Mouse (Mus musculus) myocyte (in vitro differentiated cells): ENCODE data around the gene Sema5a. TPM values are rescaled to one million over a fixed set of nuclear protein-coding genes. Genes with fewer than 3 reads are reported as not detected.

Experiments
- H3K27me3 ChIP-seq: one replicate; pipeline ENCODE4 v1.6.1; 2011; ENCODE audit not compliant: control insufficient read depth, insufficient read depth, insufficient read length
- H3K36me3 ChIP-seq: one replicate; pipeline ENCODE4 v1.6.1; 2011; ENCODE audit not compliant: control insufficient read depth, insufficient read depth
- H3K4me2 ChIP-seq: one replicate; pipeline ENCODE4 v1.6.1; 2011; ENCODE audit warnings: low read depth, control low read depth
- H3K4me3 ChIP-seq: one replicate; pipeline ENCODE4 v1.5.1; 2011; ENCODE audit warnings: mild to moderate bottlenecking, control low read depth, moderate library complexity
- H3K79me2 ChIP-seq: one replicate; pipeline ENCODE4 v1.6.1; 2011; ENCODE audit not compliant: control insufficient read depth, insufficient read depth
- H3ac ChIP-seq: one replicate; pipeline ENCODE4 v1.6.1; 2011; ENCODE audit not compliant: control insufficient read depth, insufficient read length
- CEBPB ChIP-seq: IDR thresholded peaks from 2 replicates; pipeline ENCODE4 v1.6.1; 2011; ENCODE audit warnings: mild to moderate bottlenecking, moderate library complexity; ENCODE audit not compliant: poor library complexity, insufficient read depth, severe bottlenecking
- E2F4 ChIP-seq: IDR thresholded peaks from one replicate; pipeline ENCODE4 v1.6.1; 2011; ENCODE audit warnings: mild to moderate bottlenecking, control low read depth, moderate library complexity; ENCODE audit not compliant: insufficient read depth
- MAX ChIP-seq: IDR thresholded peaks from one replicate; pipeline ENCODE4 v1.6.1; 2011; ENCODE audit warnings: low read depth, mild to moderate bottlenecking, control low read depth
- MYOD1 ChIP-seq, 3 experiments: IDR thresholded peaks; one replicate each; pipeline ENCODE4 v1.6.1; 2011; ENCODE audit warnings: control low read depth in 2 of 3, low read depth in 2 of 3, mild to moderate bottlenecking in 2 of 3, moderate library complexity in 1 of 3; ENCODE audit not compliant: insufficient read length in 2 of 3, control insufficient read depth in 1 of 3
- MYOG ChIP-seq, 3 experiments: IDR thresholded peaks; one replicate each; pipeline ENCODE4 v1.6.1; 2011; ENCODE audit warnings: control low read depth in 2 of 3, low read depth in 2 of 3, mild to moderate bottlenecking in 2 of 3; ENCODE audit not compliant: insufficient read length in 2 of 3, control insufficient read depth in 1 of 3, insufficient read depth in 1 of 3
- POLR2A ChIP-seq: IDR thresholded peaks from one replicate; pipeline ENCODE4 v1.6.1; 2011; ENCODE audit warnings: low read depth, mild to moderate bottlenecking, control low read depth, moderate library complexity; ENCODE audit not compliant: insufficient read length
- POLR2AphosphoS2 ChIP-seq: IDR thresholded peaks from one replicate; pipeline ENCODE4 v1.6.1; 2011; ENCODE audit warnings: low read depth, control low read depth; ENCODE audit not compliant: insufficient read length
- REST ChIP-seq: IDR thresholded peaks from one replicate; pipeline ENCODE4 v1.6.1; 2011; ENCODE audit warnings: mild to moderate bottlenecking, control low read depth, moderate library complexity; ENCODE audit not compliant: insufficient read depth, insufficient read length
- SRF ChIP-seq: IDR thresholded peaks from one replicate; pipeline ENCODE4 v1.6.1; 2011; ENCODE audit warnings: low read depth; ENCODE audit not compliant: control insufficient read depth, insufficient read length
- TCF12 ChIP-seq: IDR thresholded peaks from one replicate; pipeline ENCODE4 v1.6.1; 2011; ENCODE audit warnings: mild to moderate bottlenecking, control low read depth; ENCODE audit not compliant: poor library complexity, insufficient read depth, severe bottlenecking
- TCF3 ChIP-seq: IDR thresholded peaks from one replicate; pipeline ENCODE4 v1.6.1; 2011; ENCODE audit warnings: low read depth, control low read depth; ENCODE audit not compliant: insufficient read length
- USF1 ChIP-seq: IDR thresholded peaks from one replicate; pipeline ENCODE4 v1.6.1; 2011; ENCODE audit warnings: low read depth, mild to moderate bottlenecking, control low read depth, moderate library complexity
- polyA plus RNA-seq: library from polyadenylated mRNA; unstranded; fragments of >200 nt; fragmentation: generic; extraction: Trizol; gene quantifications from one replicate; pipeline ENCODE4 v1.2.1, GENCODE M21; 2012; ENCODE audit warnings: missing spikeins

Gene Sema5a
- polyA plus RNA-seq, 1 experiment = 7.1 TPM

- H3K36me3 ChIP-seq = no peaks in the 10 kb centered on the region
- no peaks in the 10 kb centered on the region for H3K27me3 ChIP-seq
- no peaks in the 10 kb centered on the region for H3K79me2 ChIP-seq
- H3K4me2 ChIP-seq = no peak overlapping the region
- no peak for TF ChIP-seq MYOD1 (IDR thresholded peaks at IDR 0.05; ENCODE audit: control insufficient read depth in 1 of 3, insufficient read length in 2 of 3, low read depth in 2 of 3)
- TF ChIP-seq TCF12 = no peak
- TF ChIP-seq MYOG (IDR thresholded peaks at IDR 0.05; ENCODE audit: control insufficient read depth in 1 of 3, insufficient read depth in 1 of 3, insufficient read length in 2 of 3, low read depth in 2 of 3) = peak in 1 of 3 experiments; percentile 4
- no peak for TF ChIP-seq USF1
- H3ac ChIP-seq = no peak overlapping the region
- no peak overlapping the region for H3K4me3 ChIP-seq
These were observed 261.3 kb downstream of the Sema5a start for GRCm38 (mm10) chr15:32505941-32506340.

GRCm38 (mm10) chr15:32508282-32508681 lies 263.7 kb downstream of the Sema5a start:
- Histone ChIP-seq H3K4me3 (no peak overlapping the region), H3ac (no peak overlapping the region), H3K27me3 (no peaks in the 10 kb centered on the region), H3K4me2 (no peak overlapping the region), H3K79me2 (no peaks in the 10 kb centered on the region), H3K36me3 (no peaks in the 10 kb centered on the region)
- TF ChIP-seq CEBPB (no peak), E2F4 (no peak), REST (no peak), MAX (no peak), MYOG (IDR thresholded peaks at IDR 0.05; ENCODE audit: control insufficient read depth in 1 of 3, insufficient read depth in 1 of 3, insufficient read length in 2 of 3, low read depth in 2 of 3) (no peak), TCF3 (no peak), USF1 (no peak), POLR2AphosphoS2 (no peak), SRF (no peak), MYOD1 (IDR thresholded peaks at IDR 0.05; ENCODE audit: control insufficient read depth in 1 of 3, insufficient read length in 2 of 3, low read depth in 2 of 3) (no peak), POLR2A (no peak), TCF12 (no peak)

GRCm38 (mm10) chr15:32514877-32515276 lies 270.3 kb downstream of the Sema5a start:
- Histone ChIP-seq H3K4me3 (no peak overlapping the region), H3K79me2 (no peaks in the 10 kb centered on the region), H3K36me3 (no peaks in the 10 kb centered on the region), H3ac (no peak overlapping the region), H3K4me2 (no peak overlapping the region), H3K27me3 (no peaks in the 10 kb centered on the region)
- TF ChIP-seq USF1 (no peak), MAX (no peak), REST (no peak), SRF (no peak), CEBPB (no peak), TCF3 (no peak), MYOD1 (IDR thresholded peaks at IDR 0.05; ENCODE audit: control insufficient read depth in 1 of 3, insufficient read length in 2 of 3, low read depth in 2 of 3) (no peak), E2F4 (no peak), POLR2AphosphoS2 (no peak), MYOG (IDR thresholded peaks at IDR 0.05; ENCODE audit: control insufficient read depth in 1 of 3, insufficient read depth in 1 of 3, insufficient read length in 2 of 3, low read depth in 2 of 3) (no peak), POLR2A (no peak), TCF12 (no peak)

GRCm38 (mm10) chr15:32517954-32518353 lies 273.3 kb downstream of the Sema5a start:
- H3K4me2 ChIP-seq = no peak overlapping the region
- H3K27me3 ChIP-seq = no peaks in the 10 kb centered on the region
- H3K4me3 ChIP-seq = no peak overlapping the region
- TF ChIP-seq USF1 = no peak
- no peaks in the 10 kb centered on the region for H3K36me3 ChIP-seq
- H3ac ChIP-seq = no peak overlapping the region
- H3K79me2 ChIP-seq = no peaks in the 10 kb centered on the region

GRCm38 (mm10) chr15:32532539-32532938 lies 287.9 kb downstream of the Sema5a start:
- Histone ChIP-seq H3K36me3 (no peaks in the 10 kb centered on the region), H3K4me3 (no peak overlapping the region), H3ac (no peak overlapping the region), H3K79me2 (no peaks in the 10 kb centered on the region), H3K4me2 (no peak overlapping the region), H3K27me3 (no peaks in the 10 kb centered on the region)
- no peak for TF ChIP-seq REST
- TF ChIP-seq MYOD1 (IDR thresholded peaks at IDR 0.05; ENCODE audit: control insufficient read depth in 1 of 3, insufficient read length in 2 of 3, low read depth in 2 of 3) = no peak
- no peak for TF ChIP-seq TCF12
- TF ChIP-seq POLR2AphosphoS2 = no peak
- TF ChIP-seq POLR2A = no peak
- TF ChIP-seq USF1 = no peak
- no peak for TF ChIP-seq MYOG (IDR thresholded peaks at IDR 0.05; ENCODE audit: control insufficient read depth in 1 of 3, insufficient read depth in 1 of 3, insufficient read length in 2 of 3, low read depth in 2 of 3)
- TF ChIP-seq SRF = no peak
- TF ChIP-seq CEBPB = no peak
- TF ChIP-seq MAX = no peak
- TF ChIP-seq E2F4 = no peak
- no peak for TF ChIP-seq TCF3
